Mouse (Mus musculus) retina, adult 2 months (tissue): ENCODE data around the gene Pi4k2b.
"Not testable (repeated sequence)": the region's sequence is repeated elsewhere in the genome, so short reads cannot be mapped to it uniquely, and the experiment has no call there.

ENCODE experiments used
- DNase-seq: peaks from one replicate; pipeline ENCODE4 v3.0.0-alpha.2; 2012; ENCODE audit warnings: low read depth, low spot score

Pi4k2b gene

DNA sequence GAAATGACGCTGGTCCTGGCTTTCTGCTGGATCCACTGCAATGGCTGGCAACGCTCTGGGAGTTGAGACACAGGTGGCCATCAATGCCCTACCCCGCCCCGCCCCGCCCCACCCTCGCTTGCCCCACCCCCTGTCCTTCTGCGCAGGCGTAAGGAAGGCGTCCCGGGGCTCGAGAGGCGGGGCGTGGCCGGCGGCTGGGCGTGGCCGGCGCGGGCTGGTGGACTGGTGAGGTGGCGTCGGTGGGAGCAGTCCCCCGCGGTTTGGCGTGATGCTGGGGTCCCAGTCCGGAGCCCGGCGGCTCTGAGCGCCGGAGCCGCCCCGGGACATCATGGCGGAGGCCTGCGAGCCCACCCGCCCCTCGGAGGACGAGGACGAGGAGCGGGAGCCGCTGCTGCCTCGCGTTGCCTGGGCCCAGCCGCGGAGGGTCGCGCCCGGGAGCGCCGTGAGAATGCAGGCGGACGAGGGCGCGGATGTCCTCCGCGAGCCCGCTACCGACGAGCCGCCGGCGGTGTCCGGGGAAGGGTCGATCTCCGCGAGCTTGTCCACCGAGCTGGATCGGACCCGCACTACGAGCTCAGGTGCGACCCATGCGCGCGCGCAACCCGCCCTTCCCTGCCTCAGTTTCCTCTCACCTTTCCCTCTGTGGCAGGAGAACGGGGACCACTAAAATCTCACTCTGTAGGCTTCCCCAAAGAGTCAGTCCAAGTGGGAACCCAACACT lies at the start of gene Pi4k2b:
Gene Pi4k2b, plus strand, starts transcription at position 184 of the 721 bp plus-strand sequence.
- peak; percentile 34 for DNase-seq

GRCm38 (mm10) chr5:52697291-52697690 lies 44.1 kb upstream of the Pi4k2b start:
- no peak for DNase-seq

GRCm38 (mm10) chr5:52697882-52698440 lies 43.4 kb upstream of the Pi4k2b start:
- not testable (repeated sequence) for DNase-seq

DNA sequence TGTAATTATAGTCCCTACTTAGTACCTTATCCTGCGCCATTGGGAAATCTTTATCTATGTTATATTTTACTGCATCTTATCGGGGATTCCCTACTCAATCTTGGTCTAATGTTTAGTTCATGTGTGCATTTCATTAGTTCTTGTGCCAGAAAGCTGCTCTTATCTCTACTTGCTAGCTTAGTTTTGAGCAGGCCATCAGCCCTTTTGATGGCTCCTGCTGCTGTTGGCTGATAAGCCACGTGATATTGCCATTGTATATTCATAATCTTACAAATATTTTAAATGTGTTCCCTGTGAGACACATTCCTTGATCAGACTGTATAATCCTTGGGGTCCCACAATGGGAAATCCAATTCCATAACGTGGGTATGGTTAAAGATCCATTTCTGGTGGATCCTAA lies 36.8 kb upstream of the Pi4k2b start:
- no peak for DNase-seq

- DNase-seq: no peak
Measured at GRCm38 (mm10) chr5:52712704-52713103, 28.7 kb upstream of the Pi4k2b start.

GRCm38 (mm10) chr5:52716742-52717448 lies 24.5 kb upstream of the Pi4k2b start:
- no peak for DNase-seq

DNA sequence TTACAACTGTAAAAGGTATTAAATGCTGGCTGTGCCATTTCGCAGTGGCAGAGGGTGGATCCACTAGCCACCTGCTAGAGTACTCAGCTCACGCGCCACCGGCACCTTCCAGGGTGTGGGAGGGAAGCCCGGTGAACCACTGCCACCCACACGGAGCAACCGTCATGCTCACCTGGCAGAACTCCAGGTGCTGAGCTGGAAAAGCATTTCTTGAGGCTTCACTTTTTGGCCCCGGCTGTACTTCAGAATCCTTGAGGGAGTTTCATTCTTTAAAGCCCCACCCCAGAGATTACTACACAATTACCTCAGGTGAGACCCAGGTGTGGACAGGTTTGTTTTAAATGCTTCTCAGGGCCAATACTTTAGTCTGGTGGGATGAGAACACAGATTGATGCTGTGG lies 20.4 kb upstream of the Pi4k2b start:
- no peak for DNase-seq

GRCm38 (mm10) chr5:52727747-52728146 lies 13.6 kb upstream of the Pi4k2b start:
- DNase-seq: no peak

DNA sequence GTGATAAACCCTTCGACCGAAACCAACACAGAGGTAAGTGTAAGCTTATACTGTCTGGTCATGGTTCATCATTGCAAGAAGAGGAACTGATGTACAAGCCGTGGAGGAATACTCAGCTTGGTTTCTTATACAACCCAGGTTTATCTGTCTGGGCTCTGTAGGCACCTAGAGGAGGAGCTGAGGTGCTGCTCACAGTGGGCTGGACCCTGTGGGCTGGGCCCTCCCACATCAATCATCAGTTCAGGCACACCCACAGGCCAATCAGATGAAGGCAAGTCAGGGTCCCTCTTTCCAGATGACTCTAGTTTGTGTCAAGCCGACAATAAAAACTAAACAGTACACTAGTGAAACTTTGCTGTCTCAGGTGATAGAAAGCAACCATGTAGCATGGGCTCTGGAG lies 8.6 kb upstream of the Pi4k2b start:
- no peak for DNase-seq

DNA sequence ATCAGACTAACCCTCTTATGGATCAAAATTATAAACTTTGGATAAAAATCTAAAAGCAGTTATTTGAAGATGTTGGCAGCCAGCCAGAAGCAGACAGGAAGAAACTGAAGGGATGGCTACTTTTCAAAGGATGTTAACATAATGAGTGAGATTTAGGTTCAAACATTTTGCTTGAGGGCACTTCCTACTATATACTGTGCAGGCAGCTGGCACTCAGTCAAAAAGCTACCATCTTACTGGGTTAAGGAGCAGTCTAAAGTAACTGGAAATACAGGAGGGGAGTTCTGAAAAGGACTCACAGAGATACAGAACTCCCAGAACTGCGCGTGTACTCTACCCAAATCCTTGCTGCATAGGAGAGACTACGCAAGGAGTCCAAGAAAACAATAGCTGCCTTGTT lies 5.3 kb upstream of the Pi4k2b start:
- no peak for DNase-seq

DNA sequence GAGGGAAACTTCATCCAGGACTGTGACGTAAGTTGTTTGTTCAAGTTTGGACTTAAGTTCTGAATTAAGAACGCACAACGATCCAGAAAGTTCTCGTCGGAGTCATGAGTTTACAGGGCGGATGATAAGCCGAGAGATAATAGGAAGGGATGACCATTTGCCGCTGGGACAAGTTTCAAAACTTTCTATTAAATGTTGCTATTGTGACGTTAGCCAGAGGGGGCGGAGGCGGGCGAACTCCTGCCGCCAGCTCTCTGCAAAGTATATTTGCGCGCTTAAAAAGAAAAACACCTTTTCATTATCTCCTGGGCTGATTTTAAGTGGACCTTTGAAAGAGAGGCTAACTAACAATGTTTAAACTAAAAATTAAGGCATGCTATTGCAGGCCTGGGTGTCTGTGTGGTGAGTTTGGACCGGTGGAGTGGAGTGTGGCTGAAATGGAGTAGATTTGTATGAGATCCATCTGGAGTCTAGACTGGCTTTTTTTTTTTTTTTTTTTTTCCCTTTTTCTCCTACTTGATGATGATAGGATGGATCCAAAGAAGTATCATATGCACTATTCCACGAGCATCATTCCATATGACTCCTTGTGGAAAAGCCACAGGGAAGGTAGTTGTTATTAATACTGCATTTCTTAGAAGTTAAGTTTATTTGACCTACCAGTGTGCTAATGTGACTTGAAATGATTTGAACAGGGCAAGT lies 889 bp downstream of the Pi4k2b start:
- DNase-seq: no peak

- DNase-seq: no peak
Measured at GRCm38 (mm10) chr5:52743231-52743630, 1.9 kb downstream of the Pi4k2b start.

DNA sequence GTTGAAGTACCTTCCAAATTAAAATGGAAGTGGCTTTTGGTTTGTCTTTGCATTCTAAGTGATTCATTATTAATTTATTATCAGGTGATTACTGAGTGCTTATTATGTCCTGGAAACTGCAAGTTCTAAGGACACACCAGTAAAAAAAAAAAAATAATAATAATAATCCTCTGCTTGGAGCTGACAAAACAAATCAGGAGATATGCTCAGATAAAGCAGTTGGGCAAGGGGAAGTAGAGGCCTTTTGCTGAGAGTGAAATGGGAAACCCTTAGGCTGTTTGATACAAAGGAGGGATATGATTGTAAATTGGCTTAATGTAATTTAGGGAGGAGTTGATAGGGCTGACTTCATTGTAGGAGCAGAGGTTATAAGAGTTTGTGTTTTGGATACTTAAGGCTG lies 5.5 kb downstream of the Pi4k2b start:
- no peak for DNase-seq

DNA sequence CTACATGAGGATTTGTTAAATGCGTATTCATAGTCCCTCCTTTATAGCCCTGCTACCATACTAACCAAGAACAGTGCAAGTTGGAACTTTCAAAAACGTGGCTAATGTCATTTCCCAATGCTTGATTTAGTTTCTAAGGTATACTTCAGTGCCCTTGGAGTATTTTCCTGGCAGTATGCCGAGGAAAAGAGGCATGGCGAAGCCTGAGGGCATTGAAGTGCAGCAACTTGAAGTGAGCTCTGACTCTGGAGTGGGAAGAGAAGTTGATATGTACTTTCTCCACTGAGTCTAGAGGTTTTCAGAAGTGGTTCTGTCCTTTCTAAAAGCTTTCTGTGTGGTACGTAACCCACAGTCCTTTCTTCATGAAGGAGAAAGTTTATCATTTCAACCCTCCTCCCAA lies 7.4 kb downstream of the Pi4k2b start:
- no peak for DNase-seq

- no peak for DNase-seq
Measured at GRCm38 (mm10) chr5:52753146-52753545, 11.8 kb downstream of the Pi4k2b start.

DNA sequence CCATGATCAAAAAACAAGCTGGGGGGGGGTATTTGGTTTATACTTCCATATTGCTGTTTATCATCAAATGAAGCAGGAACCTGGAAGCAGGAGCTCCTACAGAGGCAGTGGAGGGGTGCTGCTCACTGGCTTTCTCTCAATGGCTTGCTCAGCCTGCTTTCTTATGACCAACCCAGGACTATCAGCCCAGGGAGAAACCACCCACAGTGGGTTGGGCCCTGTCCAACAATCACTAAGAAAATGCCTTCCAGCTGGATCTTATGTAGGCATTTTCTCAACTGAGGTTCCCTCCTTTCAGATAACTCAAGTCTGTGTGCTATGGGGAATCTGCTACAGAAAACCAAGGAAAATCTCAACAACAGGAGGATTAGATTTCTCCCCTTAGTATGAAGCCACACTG lies 12.8 kb downstream of the Pi4k2b start:
- DNase-seq: no peak

DNA sequence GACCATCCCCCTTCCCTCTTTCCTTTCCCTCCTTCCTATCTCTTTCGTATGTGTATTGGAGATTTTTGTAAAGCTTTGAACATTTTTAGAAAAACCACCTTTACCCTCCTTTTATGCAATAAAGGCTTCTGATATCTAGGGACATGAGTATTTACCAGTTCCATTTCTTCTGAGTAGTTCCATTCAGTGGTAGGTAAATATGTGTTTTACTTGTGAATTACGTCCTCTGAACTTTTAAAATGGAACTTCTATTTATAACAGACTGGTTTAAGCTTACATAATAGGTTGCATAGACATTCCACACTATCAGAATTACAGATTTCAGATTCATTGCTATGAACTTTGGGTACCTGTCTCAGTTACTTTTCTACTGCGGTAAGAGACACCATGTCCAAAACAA lies 14.0 kb downstream of the Pi4k2b start:
- no peak for DNase-seq

DNA sequence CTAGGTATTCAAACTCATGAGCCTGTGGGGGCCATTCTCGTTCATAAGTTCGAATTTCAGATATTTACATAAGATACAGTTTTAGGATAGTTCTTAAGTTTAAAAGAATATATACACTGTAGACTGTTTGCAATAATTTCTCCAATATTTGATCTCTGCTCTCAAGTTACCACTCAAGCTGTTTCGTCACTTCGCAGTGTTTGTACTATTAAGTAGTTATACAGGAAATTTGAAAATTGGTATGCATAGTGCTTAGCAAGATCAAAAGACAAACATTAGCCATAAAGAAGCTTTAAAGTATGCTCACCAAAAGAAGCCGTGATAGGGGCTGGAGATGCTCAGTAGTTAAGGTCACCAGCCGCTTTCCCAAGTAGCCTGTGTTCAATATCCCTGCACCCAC lies 14.6 kb downstream of the Pi4k2b start:
- no peak for DNase-seq

- DNase-seq: no peak
Measured at GRCm38 (mm10) chr5:52762586-52762985, 21.2 kb downstream of the Pi4k2b start.

DNA sequence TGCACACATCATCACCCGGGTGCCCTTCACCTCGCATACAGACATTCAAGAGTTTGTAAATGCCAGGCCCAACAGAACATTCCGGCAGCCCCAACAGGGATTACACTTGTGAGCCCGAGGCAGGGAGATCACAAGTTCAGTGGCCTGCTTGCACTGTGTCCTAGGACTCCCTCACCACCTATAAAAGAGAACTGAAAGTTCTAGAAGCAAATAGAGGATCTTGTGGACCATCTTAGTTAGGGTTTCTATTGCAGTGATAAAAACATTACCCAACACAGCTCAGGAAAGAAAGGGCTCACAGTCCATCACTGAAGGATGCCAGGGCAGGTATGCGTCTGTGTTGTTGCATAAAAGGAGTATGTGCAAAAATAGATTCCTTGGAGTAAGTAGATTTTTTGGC lies 32.9 kb downstream of the Pi4k2b start:
- no peak for DNase-seq

- no peak for DNase-seq
Measured at GRCm38 (mm10) chr5:52775237-52775636, 33.9 kb downstream of the Pi4k2b start, which contains the start of gene Zcchc4. Gene Zcchc4, plus strand, starts transcription at chr5:52775409.
